Mouse (Mus musculus) heart, adult 2 months (tissue): ENCODE results near the gene Nr5a1.

Experiments used
- CTCF ChIP-seq: fragments of 200-600 bp; IDR thresholded peaks from 2 replicates; pipeline ENCODE4 v1.8.1; 2022; ENCODE audit warnings: antibody characterized with exemption, mild to moderate bottlenecking, moderate library complexity
- EP300 ChIP-seq: fragments of 200-500 bp; IDR thresholded peaks from 2 replicates; pipeline ENCODE4 v1.6.1; 2011; ENCODE audit warnings: low read depth, low read length, control low read depth; ENCODE audit not compliant: insufficient read depth
- POLR2A ChIP-seq: fragments of 200-500 bp; IDR thresholded peaks from 2 replicates; pipeline ENCODE4 v1.6.1; 2011; ENCODE audit warnings: mild to moderate bottlenecking, low read depth, low read length, control low read depth; ENCODE audit not compliant: insufficient read depth

DNA sequence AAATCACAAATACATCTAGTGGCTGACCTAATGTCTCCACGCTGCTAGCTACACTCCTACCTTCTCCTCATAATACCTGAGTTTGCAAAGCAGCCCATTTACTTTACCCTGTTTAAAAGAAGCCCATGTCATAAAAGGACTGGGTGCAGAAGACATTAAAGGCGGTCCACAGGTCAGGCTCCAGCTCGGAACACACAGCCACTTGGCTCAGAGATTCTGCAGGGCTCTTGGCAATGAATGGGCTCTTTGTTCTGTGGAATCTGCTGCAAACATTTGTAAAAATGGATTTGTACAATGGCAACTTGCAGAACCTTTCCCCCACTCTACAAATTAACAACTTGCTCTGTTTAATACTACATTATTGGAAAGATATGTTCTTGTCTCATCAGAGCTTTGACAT is 11.1 kb upstream of the Nr5a1 start:
- TF ChIP-seq POLR2A: no peak
- no peak for TF ChIP-seq CTCF
- no peak for TF ChIP-seq EP300
